Mouse (Mus musculus) cerebellum, postnatal 36 days (tissue): Measurements from ENCODE around the gene Dvl3.

Experiments used
- DNase-seq, 2 experiments: peaks; one replicate each; pipeline ENCODE4 v3.0.0; 2021 to 2022; ENCODE audit warnings: mixed read lengths in 2 of 2

Dvl3 gene

DNA sequence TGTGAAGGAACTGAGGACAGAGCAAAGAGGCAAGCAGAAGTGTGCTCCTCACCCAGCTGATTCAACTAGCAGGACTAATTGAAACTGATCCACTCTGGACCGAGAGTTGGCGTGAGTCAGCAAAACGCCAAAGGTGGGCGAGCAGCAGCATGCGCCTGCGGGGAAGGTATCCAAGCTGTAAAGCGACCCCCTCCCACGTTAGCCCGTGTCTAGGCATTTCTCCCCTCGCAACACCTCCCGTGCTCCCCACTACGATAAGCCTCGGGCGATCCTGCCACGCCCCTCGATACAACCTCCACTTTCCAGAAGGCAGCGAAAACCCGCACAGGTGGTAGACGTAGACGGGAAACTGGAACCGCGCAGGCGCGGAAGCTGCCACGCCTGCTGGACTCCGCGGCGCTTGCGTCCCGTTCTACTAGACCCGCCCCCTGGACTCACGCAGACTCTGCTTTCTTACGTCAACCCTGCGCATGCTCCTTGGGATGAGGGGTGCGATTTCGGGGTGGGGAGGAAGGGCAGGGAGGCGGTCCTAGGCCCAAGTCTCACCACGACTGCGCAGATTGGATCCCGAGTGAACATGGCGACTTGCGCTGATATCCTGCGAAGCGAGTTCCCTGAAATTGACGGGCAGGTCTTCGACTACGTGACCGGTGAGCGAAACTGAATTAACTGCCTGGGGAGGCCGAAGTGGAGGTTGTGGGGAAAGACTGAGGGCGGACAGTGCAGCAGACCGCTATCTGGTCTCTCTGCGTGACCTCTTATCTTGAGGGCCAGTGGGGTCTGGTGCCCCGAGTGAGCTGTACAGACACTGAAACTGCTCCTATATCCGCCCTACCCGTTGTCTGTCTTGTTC lies 31.5 kb downstream of the Dvl3 start, which contains the start of gene Abcf3:
Gene Abcf3, plus strand, starts transcription at position 482 of the 853 bp plus-strand sequence.
- peak; percentile 96 to 98 for DNase-seq

DNA sequence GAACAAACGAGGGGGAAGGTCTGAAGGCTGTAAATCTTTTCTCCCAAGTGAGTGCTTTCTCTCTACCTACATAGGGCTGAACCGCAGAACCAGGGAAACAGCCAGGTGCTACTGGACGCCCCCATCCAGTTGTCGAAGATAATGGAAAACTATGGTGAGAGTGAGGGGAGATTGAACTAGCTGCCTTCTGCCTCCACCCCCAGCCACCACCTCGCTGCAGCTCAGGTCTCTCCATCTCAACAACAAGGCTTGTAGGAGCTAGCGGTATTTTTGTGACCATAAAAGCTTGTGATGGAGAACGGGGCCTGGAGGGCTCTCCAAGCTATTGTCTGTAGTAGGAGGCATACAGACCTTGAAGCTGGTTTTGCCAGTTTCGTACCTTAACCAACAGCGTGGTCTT lies 32.4 kb downstream of the Dvl3 start:
- DNase-seq, result no peak

DNA sequence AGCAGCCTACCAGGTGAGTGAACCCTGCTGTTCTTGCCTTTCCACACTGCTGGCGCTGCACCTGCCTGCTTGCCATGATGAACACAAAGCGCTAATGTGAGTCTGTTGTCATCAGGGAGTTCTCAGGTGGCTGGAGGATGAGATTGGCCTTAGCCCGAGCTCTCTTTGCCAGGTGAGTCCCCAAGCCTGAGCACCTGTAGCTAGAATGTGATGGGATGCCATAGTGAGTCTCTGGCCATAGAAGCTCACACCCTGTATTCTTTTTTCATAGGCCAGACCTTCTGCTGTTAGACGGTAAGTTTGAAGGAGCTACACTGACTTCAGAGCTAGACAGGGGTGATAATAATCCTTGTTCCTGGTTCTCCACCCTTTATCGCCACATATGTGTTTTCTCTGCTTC lies 34.9 kb downstream of the Dvl3 start:
- no peak for DNase-seq

DNA sequence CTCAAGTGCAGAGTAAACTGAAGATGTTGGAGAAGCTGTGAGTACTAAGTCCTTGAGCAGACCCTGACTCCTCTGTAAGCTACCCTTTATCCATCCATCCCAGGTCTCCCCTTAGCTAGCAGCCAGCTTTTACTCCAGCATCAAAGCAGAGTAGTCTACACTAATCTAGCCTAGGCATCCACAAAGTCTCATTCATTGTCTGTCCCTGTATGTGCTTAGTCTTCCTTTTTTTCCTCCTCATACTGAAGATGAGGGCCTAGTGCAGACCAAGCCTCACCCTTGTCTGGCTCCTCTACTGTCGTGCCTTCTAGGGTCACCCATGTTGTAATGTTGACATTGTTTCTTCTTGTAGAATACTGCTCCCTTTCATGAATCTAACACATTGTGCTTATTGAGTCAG lies 35.8 kb downstream of the Dvl3 start:
- DNase-seq, result no peak

DNA sequence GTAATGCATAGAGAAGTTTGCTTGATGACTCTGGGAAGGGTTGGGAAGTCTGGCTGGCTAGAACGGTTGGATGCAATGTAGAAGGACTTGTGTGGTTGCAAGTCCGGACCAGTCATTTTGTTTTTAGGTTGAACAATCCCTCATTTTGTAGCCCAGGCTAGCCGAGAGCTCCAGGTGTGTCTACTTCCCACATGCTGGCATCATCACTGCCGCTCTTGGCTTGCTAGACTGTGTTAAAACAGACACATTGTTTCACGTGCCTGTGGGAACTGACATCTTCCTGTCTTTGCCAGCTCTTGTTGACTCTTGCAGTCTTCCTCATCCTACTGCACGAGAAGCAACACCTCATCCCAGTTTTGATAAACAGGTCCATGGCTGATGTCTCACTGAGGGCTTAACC lies 38.2 kb downstream of the Dvl3 start:
- DNase-seq, result no peak

DNA sequence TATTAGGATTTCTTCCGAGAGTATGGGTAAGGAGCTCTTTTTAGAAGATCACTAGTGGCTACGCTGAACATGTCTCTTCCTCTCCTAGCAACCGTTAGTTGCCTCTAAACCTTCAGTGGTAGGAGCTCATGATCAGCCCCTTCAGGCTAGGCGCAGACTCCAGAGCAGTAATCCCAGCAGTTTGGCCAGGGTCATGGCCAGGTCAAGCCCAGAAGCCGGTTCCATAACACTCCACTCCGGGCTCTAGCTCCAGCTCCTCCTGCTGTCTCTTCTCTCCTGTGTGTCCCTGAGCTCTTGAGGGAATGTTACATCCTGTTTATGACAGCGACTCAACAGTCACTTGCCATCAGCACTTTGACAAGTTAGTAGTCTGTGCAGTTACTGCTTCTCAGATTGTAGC lies 40.6 kb downstream of the Dvl3 start:
- no peak for DNase-seq

DNA sequence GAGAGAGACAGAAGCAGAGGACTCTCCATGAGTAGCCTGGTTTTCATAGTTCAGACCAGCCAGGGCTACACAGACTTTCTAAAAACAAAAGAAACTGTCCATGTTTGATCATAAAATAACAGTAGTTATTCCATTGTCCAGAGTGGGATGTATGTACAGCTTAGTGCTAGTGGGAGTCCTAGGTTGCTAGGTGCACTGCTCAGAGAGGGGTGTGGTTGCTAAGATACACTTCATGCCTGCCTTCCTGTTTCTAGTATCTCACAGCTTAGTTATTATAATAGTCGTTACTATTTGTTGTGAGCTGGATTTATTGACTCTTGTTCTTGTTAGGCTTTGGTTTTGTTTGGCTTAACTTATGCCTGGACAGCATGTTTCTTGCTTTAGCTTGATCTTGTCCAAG lies 48.3 kb downstream of the Dvl3 start:
- no peak for DNase-seq
